Comparison of ENCODE assay signal across 9 mouse cellular contexts in genomic region chr3:97680631-97681320, GRCm38 (mm10). TPM values are rescaled to one million over a fixed set of nuclear protein-coding genes. Genes with fewer than 3 reads are reported as not detected.
DNase-seq lines count a peak whose midpoint lies in the region; ATAC-seq and TF ChIP-seq lines count a peak whose summit lies in the region.
"Had no signal": no experiment of that assay in that cellular context is flagged by ENCODE, and none has a peak within 500 bp of the region (broad histone marks: within the 10 kb centered on the region; RNA-seq: fewer than 3 reads in every experiment).

No protein-coding gene starts in this region.

- no peak overlapping the region for H3K27ac ChIP-seq in forebrain, embryonic 12.5 days
- no peak overlapping the region for H3K27ac ChIP-seq in heart, embryonic 16.5 days (ENCODE audit: low read length)
- no peak overlapping the region for H3K27ac ChIP-seq in liver, embryonic 15.5 days (replicated peaks)
- no peak overlapping the region for H3K27ac ChIP-seq in stomach, embryonic 16.5 days (ENCODE audit: low read length)

- H3K4me3 ChIP-seq in E14TG2a.4 (replicated peaks; ENCODE audit: low read length): peak overlapping the region; percentile 66
- peak overlapping the region; percentile 39 for H3K4me3 ChIP-seq in forebrain, embryonic 12.5 days (replicated peaks)
- peak overlapping the region; percentile 51 for H3K4me3 ChIP-seq in heart, embryonic 16.5 days (ENCODE audit: low read length)
- H3K4me3 ChIP-seq in liver, embryonic 15.5 days (replicated peaks): peak overlapping the region; percentile 50
- peak overlapping the region; percentile 48 for H3K4me3 ChIP-seq in stomach, embryonic 16.5 days (replicated peaks; ENCODE audit: low read length)

- peaks cover 51% of the 10 kb centered on the region for H3K4me1 ChIP-seq in E14TG2a.4 (replicated peaks; ENCODE audit: low read depth, low read length)
- H3K4me1 ChIP-seq in forebrain, embryonic 12.5 days: peaks cover 28% of the 10 kb centered on the region
- peaks cover 17% of the 10 kb centered on the region for H3K4me1 ChIP-seq in heart, embryonic 16.5 days (ENCODE audit: control insufficient read depth, insufficient read depth, low read length)
- peaks cover 21% of the 10 kb centered on the region for H3K4me1 ChIP-seq in liver, embryonic 15.5 days (replicated peaks)
- peaks cover 9% of the 10 kb centered on the region; the same call in 1 of the 2 replicates for H3K4me1 ChIP-seq in stomach, embryonic 16.5 days (ENCODE audit: control insufficient read depth, insufficient read depth, low read length)

- TF ChIP-seq CTCF in E14TG2a.4 (conservative IDR thresholded peaks at IDR 0.05; ENCODE audit: low read length): peak; percentile 70

- peak; percentile 85 for ATAC-seq in forebrain, embryonic 12.5 days (ENCODE audit: low FRiP score)
- peak; percentile 74 for ATAC-seq in heart, embryonic 16.5 days (replicated peaks; ENCODE audit: extremely low read depth, insufficient read depth, low FRiP score)
- peak; percentile 62; the same call in 1 of the 2 replicates for ATAC-seq in liver, embryonic 15.5 days (ENCODE audit: insufficient read depth)
- peak; percentile 78; the same call in 1 of the 2 replicates for ATAC-seq in stomach, embryonic 16.5 days (ENCODE audit: insufficient read depth, low FRiP score)

- peak overlapping the region; percentile 67 for H3K4me2 ChIP-seq in forebrain, embryonic 12.5 days
- H3K4me2 ChIP-seq in heart, embryonic 16.5 days (ENCODE audit: low read depth, low read length): peak overlapping the region; percentile 83
- peak overlapping the region; percentile 78 for H3K4me2 ChIP-seq in liver, embryonic 15.5 days
- peak overlapping the region; percentile 93 for H3K4me2 ChIP-seq in stomach, embryonic 16.5 days (ENCODE audit: low read depth, low read length)

- peaks cover 43% of the 10 kb centered on the region for H3K27me3 ChIP-seq in E14TG2a.4 (ENCODE audit: insufficient read depth, low read length)
- peaks cover 53% of the 10 kb centered on the region for H3K27me3 ChIP-seq in forebrain, embryonic 12.5 days
- H3K27me3 ChIP-seq in heart, embryonic 16.5 days (ENCODE audit: control insufficient read depth, insufficient read depth, low read length): no peaks in the 10 kb centered on the region
- peaks cover 40% of the 10 kb centered on the region for H3K27me3 ChIP-seq in liver, embryonic 15.5 days
- H3K27me3 ChIP-seq in stomach, embryonic 16.5 days (ENCODE audit: control insufficient read depth, insufficient read depth, low read length): no peaks in the 10 kb centered on the region

- H3K9ac ChIP-seq in forebrain, embryonic 12.5 days: no peak overlapping the region
- H3K9ac ChIP-seq in heart, embryonic 16.5 days (ENCODE audit: low read length): peak overlapping the region; percentile 58
- peak overlapping the region; percentile 23; the same call in 1 of the 2 replicates for H3K9ac ChIP-seq in liver, embryonic 15.5 days
- peak overlapping the region; percentile 71 for H3K9ac ChIP-seq in stomach, embryonic 16.5 days (ENCODE audit: low read length)

- no peaks in the 10 kb centered on the region for H3K9me3 ChIP-seq in E14TG2a.4 (ENCODE audit: low read length)
- H3K9me3 ChIP-seq in forebrain, embryonic 12.5 days: no peaks in the 10 kb centered on the region
- no peaks in the 10 kb centered on the region for H3K9me3 ChIP-seq in heart, embryonic 16.5 days (replicated peaks; ENCODE audit: control insufficient read depth, low read length)
- no peaks in the 10 kb centered on the region for H3K9me3 ChIP-seq in liver, embryonic 15.5 days (replicated peaks)
- H3K9me3 ChIP-seq in stomach, embryonic 16.5 days (replicated peaks; ENCODE audit: control insufficient read depth, low read length): no peaks in the 10 kb centered on the region

- 1% methylated on average over 28 of the region's 28 CpGs for WGBS in forebrain, embryonic 12.5 days
- 2% methylated on average over 28 of the region's 28 CpGs for WGBS in heart, embryonic 16.5 days
- WGBS in liver, embryonic 15.5 days (ENCODE audit: insufficient replicate concordance): 2% methylated on average over 28 of the region's 28 CpGs
- 5% methylated on average over 28 of the region's 28 CpGs for WGBS in stomach, embryonic 16.5 days

- peak; percentile 73 for DNase-seq in c-Kit-positive CD71-positive TER-119-positive erythroid progenitor cells, embryonic 14.5 days (ENCODE audit: low spot score)
- peak; percentile 77 to 83 for DNase-seq in kidney, postnatal 25 days
- peak; percentile 79 for DNase-seq in neural tube, embryonic 10.5 days (ENCODE audit: extremely low spot score, low spot score)

- H3K36me3 ChIP-seq in E14TG2a.4 (ENCODE audit: insufficient read depth, low read length): no peaks in the 10 kb centered on the region
- no peaks in the 10 kb centered on the region for H3K36me3 ChIP-seq in forebrain, embryonic 12.5 days (replicated peaks)
- no peaks in the 10 kb centered on the region for H3K36me3 ChIP-seq in heart, embryonic 16.5 days (ENCODE audit: control insufficient read depth, insufficient read depth)
- no peaks in the 10 kb centered on the region for H3K36me3 ChIP-seq in liver, embryonic 15.5 days (replicated peaks)
- no peaks in the 10 kb centered on the region for H3K36me3 ChIP-seq in stomach, embryonic 16.5 days (ENCODE audit: control insufficient read depth, insufficient read depth, low read length)

RNA-seq across cellular contexts. Expression of gene Gm17651, which starts 6.3 kb away (rescaled TPM):
- polyA plus RNA-seq in forebrain, embryonic 12.5 days (2016; fragmentation: Nextera tagmentation; extraction: Ambion mirVana): not detected in 2 replicates
- not detected in 2 replicates for polyA plus RNA-seq in heart, embryonic 16.5 days (2015; fragmentation: Nextera tagmentation; extraction: Ambion mirVana)
- polyA plus RNA-seq in liver, embryonic 15.5 days (2015; fragmentation: Nextera tagmentation; extraction: Ambion mirVana): not detected in 2 replicates
- polyA plus RNA-seq in stomach, embryonic 16.5 days (2015; fragmentation: Nextera tagmentation; extraction: Ambion mirVana): not detected in 2 replicates
- polyA plus RNA-seq: large intestine, adult 2 months had no signal

RNA-seq across cellular contexts. Expression of gene Prkab2, which starts 22.8 kb away (rescaled TPM):
- 8.9 and 9.0 TPM in 2 replicates for polyA plus RNA-seq in forebrain, embryonic 12.5 days (2016; fragmentation: Nextera tagmentation; extraction: Ambion mirVana)
- 15.4 and 15.5 TPM in 2 replicates for polyA plus RNA-seq in heart, embryonic 16.5 days (2015; fragmentation: Nextera tagmentation; extraction: Ambion mirVana)
- polyA plus RNA-seq in liver, embryonic 15.5 days (2015; fragmentation: Nextera tagmentation; extraction: Ambion mirVana): 1.6 TPM in 2 replicates
- 10.3 and 10.8 TPM in 2 replicates for polyA plus RNA-seq in stomach, embryonic 16.5 days (2015; fragmentation: Nextera tagmentation; extraction: Ambion mirVana)

RNA-seq across cellular contexts. Expression of gene Fmo5, which starts 52.2 kb away (rescaled TPM):
- polyA plus RNA-seq in forebrain, embryonic 12.5 days (2016; fragmentation: Nextera tagmentation; extraction: Ambion mirVana): 0.42 and 0.65 TPM in 2 replicates
- polyA plus RNA-seq in heart, embryonic 16.5 days (2015; fragmentation: Nextera tagmentation; extraction: Ambion mirVana): 4.5 and 5.9 TPM in 2 replicates
- polyA plus RNA-seq in liver, embryonic 15.5 days (2015; fragmentation: Nextera tagmentation; extraction: Ambion mirVana): 19.6 and 20.7 TPM in 2 replicates
- polyA plus RNA-seq in stomach, embryonic 16.5 days (2015; fragmentation: Nextera tagmentation; extraction: Ambion mirVana): 9.8 and 10.4 TPM in 2 replicates
